Mouse (Mus musculus): ENCODE data around the gene Pygm.

Gene Pygm

DNA sequence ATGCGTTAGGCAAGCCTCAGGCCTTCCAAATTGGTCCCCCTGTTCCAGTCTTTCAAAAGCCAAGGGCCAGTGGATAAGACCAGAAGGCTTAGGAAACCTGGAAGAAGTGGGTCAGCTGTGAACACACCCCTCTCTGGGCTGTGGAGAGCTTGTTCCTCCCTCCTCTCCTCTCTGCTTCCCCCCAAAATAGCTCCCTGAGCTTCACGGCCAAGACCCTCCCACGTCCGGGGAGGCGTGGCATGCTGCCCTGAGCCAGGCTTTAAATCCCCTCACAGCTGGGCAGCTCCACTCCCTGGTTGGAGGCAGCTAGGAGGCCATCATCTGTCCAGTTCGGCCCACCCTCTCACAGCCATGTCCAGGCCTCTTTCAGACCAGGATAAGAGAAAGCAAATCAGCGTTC is at the start of gene Pygm:
Gene Pygm (plus strand): TSS at position 272 of the 400 bp plus-strand sequence.
- 25% methylated on average over 7 of the region's 7 CpGs for WGBS

GRCm38 (mm10) chr19:6334673-6335457 is 49.3 kb upstream of the Pygm start, which contains the start of gene Men1:
Gene Men1, plus strand, starts transcription at chr19:6334979.
- under 1% methylated on average over 43 of the region's 43 CpGs for WGBS

DNA sequence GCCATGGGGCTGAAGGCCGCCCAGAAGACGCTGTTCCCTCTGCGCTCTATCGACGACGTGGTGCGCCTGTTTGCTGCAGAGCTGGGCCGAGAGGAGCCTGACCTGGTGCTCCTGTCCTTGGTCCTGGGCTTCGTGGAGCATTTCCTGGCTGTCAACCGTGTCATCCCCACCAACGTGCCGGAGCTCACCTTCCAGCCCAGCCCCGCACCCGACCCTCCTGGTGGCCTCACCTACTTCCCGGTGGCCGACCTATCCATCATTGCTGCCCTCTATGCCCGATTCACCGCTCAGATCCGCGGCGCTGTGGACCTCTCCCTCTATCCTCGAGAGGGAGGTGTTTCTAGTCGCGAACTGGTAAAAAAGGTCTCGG is 48.8 kb upstream of the Pygm start:
- under 1% methylated on average over 25 of the region's 25 CpGs for WGBS

GRCm38 (mm10) chr19:6336920-6337319 is 47.3 kb upstream of the Pygm start:
- 94% methylated on average over 10 of the region's 10 CpGs for WGBS

GRCm38 (mm10) chr19:6338171-6338570 is 46.0 kb upstream of the Pygm start:
- over 99% methylated on average over 7 of the region's 7 CpGs for WGBS

DNA sequence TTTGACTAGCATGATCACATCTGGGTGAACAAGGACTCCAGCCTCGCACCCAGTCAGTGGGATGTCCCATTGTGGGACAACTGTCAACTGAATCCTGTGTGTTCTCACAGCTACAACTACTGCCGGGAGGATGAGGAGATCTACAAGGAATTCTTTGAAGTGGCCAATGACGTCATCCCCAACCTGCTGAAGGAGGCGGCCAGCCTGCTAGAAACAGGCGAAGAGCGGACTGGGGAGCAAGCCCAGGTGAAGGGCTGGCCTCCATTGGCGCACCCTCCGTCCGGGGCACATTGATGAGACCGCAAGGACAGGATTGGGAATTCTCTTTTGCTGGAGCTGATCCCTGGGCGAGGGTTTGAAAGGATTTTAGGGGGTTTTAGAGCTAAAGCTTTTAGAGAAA is 45.5 kb upstream of the Pygm start:
- WGBS = 86% methylated on average over 11 of the region's 11 CpGs

DNA sequence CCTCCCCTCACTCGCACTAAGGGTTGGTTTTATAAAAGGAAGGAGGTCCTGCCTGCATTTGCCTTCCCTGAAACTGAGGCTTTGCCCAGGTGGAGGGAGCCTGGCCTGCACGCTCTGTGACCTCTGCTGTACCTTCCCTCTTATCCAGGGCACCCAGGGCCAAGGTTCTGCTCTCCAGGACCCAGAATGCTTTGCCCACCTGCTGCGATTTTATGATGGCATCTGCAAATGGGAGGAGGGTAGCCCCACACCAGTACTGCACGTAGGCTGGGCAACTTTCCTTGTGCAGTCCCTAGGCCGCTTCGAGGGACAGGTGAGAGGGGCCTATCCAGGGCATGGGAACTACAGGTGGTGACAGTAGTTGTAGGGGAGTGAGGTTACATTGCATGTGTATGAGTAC is 45.0 kb upstream of the Pygm start:
- 93% methylated on average over 6 of the region's 6 CpGs for WGBS

- 62% methylated on average over 15 of the region's 15 CpGs for WGBS
These were observed 44.2 kb upstream of the Pygm start for GRCm38 (mm10) chr19:6339890-6340504.

- WGBS = 6% methylated on average over 68 of the region's 72 CpGs
These were observed 43.4 kb upstream of the Pygm start, which contains the start of gene Map4k2 for GRCm38 (mm10) chr19:6340524-6341452. Gene Map4k2, plus strand, starts transcription at chr19:6341135.

- WGBS = 11% methylated on average over 23 of the region's 23 CpGs
These were observed 42.6 kb upstream of the Pygm start for GRCm38 (mm10) chr19:6341453-6342077.

GRCm38 (mm10) chr19:6342276-6342933 is 41.8 kb upstream of the Pygm start:
- 67% methylated on average over 5 of the region's 5 CpGs for WGBS

GRCm38 (mm10) chr19:6343066-6343925 is 40.9 kb upstream of the Pygm start:
- WGBS = 82% methylated on average over 19 of the region's 19 CpGs

DNA sequence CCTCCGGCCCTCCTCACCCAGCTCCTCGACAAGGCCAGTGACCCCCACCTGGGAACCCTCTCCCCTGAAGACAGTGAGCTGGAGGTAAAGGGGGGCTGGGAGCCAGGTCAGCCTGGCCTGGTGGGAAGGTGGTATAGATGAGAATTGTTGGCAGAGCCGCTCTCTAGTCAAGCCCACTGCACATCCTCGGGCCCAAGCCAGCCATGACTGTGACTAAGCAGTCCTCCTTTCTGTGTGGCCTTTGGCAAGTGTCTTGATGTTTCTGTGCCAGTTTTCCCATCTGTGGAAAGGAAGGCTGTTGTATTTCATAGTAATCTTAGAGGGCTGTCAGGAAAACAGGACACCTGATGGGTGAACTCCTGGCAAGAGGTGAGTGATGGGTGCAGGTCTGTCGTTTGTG is 40.2 kb upstream of the Pygm start:
- 71% methylated on average over 5 of the region's 5 CpGs for WGBS

DNA sequence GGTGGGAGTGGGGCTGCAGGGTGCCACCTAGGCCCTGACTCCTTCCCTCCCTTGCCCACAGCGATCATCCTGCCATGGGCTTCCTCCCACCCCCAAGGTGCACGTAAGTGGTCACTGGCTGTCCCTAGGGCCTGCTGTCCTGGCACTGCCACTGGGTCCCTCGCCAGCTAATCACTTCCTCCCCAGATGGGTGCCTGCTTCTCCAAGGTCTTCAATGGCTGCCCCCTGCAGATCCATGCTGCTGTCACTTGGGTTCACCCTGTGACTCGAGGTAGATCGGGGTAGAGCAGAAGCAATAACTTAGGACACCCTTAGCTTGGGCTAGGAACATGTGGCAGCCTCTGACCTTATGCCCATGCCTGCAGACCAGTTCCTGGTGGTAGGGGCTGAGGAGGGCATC is 38.2 kb upstream of the Pygm start:
- 89% methylated on average over 5 of the region's 5 CpGs for WGBS

DNA sequence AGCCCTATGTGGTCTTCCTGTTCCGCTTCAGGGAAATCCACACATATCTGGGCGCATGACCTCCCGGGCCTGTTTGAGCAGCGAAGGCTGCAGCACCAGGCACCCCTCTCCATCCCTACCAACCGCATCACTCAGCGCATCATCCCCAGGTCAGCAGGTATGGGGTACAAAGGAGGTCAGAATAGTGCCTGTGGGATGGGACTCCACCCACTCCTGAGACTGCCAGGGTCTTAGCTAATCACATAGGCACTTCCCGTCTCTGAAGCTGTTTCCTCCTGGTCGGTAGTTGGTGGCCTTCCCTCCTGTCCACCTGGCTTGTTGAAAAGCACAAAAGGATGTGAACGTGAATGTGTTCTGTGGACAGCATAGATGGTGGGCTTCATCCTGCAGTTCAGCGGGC is 37.5 kb upstream of the Pygm start:
- WGBS = 83% methylated on average over 10 of the region's 10 CpGs

GRCm38 (mm10) chr19:6347615-6348014 is 36.6 kb upstream of the Pygm start:
- 86% methylated on average over 4 of the region's 4 CpGs for WGBS

DNA sequence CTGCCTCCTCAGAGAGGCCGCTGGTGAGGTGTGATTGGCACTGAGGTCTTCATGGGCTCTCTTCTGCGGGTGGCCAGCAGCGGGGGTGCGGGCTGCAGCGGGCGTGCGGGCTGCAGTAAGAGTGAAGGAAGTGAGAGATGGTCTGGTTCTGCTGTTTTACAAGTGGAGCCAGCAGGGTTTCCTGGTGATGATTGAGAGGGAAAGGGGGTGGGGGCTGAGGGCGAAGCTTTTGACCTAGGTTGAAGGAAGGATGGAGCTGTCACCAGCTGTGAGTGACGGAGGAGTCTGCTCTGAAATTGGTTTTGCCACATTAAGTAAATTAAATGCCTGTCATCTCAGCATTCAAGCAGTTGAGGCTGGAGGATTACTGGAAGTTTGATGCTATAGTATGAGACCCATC is 35.5 kb upstream of the Pygm start:
- WGBS = 79% methylated on average over 9 of the region's 9 CpGs

GRCm38 (mm10) chr19:6349215-6349983 is 34.8 kb upstream of the Pygm start:
- 54% methylated on average over 14 of the region's 14 CpGs for WGBS

DNA sequence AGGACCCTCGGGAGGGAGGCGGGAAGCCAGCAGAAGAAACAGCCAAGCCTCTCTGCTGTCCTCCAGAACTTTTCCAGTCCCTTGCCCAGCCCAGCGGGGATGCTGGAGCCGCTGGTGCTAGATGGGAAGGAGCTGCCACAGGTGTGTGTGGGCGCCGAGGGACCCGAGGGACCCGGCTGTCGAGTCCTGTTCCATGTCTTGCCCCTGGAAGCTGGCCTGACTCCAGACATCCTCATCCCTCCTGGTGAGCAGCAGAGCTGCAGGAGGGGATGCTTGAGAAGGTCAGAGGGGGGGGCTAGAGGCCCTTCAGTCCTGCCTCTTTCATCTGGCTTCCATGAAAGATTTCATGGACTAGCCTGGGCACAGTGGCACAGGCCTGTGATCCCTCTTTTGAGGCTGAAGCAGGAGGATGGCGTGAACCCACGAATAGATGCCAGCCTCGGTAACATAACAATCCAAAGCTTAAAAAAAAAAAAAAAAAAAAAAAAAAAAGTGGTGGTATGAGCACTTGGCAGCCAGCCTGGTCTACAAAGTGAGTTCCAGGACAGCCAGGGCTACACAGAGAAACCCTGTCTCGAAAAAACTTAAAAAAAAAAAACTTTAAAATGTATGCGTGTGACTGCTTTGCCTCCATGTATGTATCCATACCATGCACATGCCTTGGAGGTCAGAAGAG is 32.6 kb upstream of the Pygm start:
- WGBS = 48% methylated on average over 14 of the region's 14 CpGs

All from cerebral cortex, adult 2 months (tissue).